Mouse (Mus musculus): ENCODE measurements at regions not wholly inside any gene's neighbourhood (a gene's known extent, or its start where the extent isn't known, plus 50 kb on each side); places are given as distances from the start of the nearest gene placed in this dataset.

- no peaks in the 10 kb centered on the region for H3K36me3 ChIP-seq
- WGBS = 81% methylated on average over 7 of the region's 7 CpGs
- 0 out of 2 replicates have a peak, but pooled peaks cover 3% of the 10 kb centered on the region for H3K4me1 ChIP-seq (replicated peaks)
- H3K27me3 ChIP-seq = no peaks in the 10 kb centered on the region
- H3K9ac ChIP-seq (replicated peaks) = no peak overlapping the region
- no peak overlapping the region for H3K27ac ChIP-seq
- H3K4me3 ChIP-seq (replicated peaks) = no peak overlapping the region
- no peaks in the 10 kb centered on the region for H3K9me3 ChIP-seq
- no peak for ATAC-seq (ENCODE audit: insufficient number of reproducible peaks, insufficient read depth, low FRiP score, low TSS enrichment, low read depth)
- H3K4me2 ChIP-seq = no peak overlapping the region
Measured at GRCm38 (mm10) chr10:120666202-120666860, 190.1 kb upstream of the Hmga2 start.

- Histone ChIP-seq H3K36me3 (no peaks in the 10 kb centered on the region), H3K4me3 (replicated peaks) (no peak overlapping the region), H3K9ac (replicated peaks) (no peak overlapping the region), H3K27me3 (no peaks in the 10 kb centered on the region), H3K4me1 (replicated peaks) (peaks cover 8% of the 10 kb centered on the region), H3K27ac (no peak overlapping the region), H3K9me3 (no peaks in the 10 kb centered on the region), H3K4me2 (no peak overlapping the region)
- WGBS = 61% methylated on average over 5 of the region's 5 CpGs
- ATAC-seq (ENCODE audit: insufficient number of reproducible peaks, insufficient read depth, low FRiP score, low TSS enrichment, low read depth) = no peak
Measured at GRCm38 (mm10) chr10:120665670-120666069, 189.4 kb upstream of the Hmga2 start.

DNA sequence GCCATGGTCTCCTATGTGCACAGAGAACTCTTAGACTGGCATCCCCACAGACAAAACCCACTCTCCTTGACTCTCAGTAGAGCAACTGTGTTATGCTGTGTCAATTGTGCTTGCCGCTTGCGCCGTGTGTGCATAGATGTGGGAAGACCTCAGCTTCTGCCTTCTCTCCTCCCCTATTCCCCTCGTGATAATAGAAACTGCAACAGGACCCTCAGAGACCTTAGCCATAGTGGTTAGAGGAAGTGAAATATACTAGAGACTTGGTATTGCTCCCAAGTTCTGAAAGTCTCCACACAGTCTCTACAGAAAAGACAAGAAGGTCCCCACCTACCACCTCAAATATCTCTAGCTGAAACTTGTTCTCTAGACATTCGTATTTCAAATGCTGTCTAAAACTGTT, 188.2 kb upstream of the Hmga2 start:
- H3K36me3 ChIP-seq = no peaks in the 10 kb centered on the region
- no peak overlapping the region for H3K9ac ChIP-seq (replicated peaks)
- no peak overlapping the region for H3K27ac ChIP-seq
- H3K4me1 ChIP-seq (replicated peaks) = peaks cover 19% of the 10 kb centered on the region
- H3K9me3 ChIP-seq = no peaks in the 10 kb centered on the region
- H3K4me2 ChIP-seq = no peak overlapping the region
- WGBS = 86% methylated on average over 5 of the region's 5 CpGs
- no peaks in the 10 kb centered on the region for H3K27me3 ChIP-seq
- H3K4me3 ChIP-seq (replicated peaks) = no peak overlapping the region
- ATAC-seq (ENCODE audit: insufficient number of reproducible peaks, insufficient read depth, low FRiP score, low TSS enrichment, low read depth) = no peak

DNA sequence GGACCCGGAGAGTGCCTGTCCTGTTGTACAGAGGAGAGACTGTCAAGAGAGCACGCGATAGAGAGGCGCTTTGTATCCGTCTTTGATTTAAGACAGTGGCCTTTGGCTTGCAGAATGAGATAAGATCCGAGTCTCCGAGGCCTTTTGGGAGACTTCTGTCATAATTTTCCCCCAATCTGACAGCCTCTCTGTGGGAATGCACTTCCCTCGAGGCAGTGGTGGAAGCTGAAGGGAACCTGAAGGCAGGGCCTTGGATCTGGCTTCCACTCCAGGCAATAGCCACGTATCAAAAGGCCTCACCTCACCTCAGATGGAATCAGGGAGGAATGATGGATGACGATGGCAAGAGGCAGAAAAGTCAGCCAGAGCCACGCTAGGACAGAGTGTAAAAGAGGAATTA, 187.1 kb upstream of the Hmga2 start:
- Histone ChIP-seq H3K4me1 (replicated peaks) (peaks cover 19% of the 10 kb centered on the region), H3K4me2 (no peak overlapping the region), H3K27ac (no peak overlapping the region), H3K9me3 (no peaks in the 10 kb centered on the region), H3K36me3 (no peaks in the 10 kb centered on the region), H3K9ac (replicated peaks) (no peak overlapping the region), H3K4me3 (replicated peaks) (no peak overlapping the region), H3K27me3 (no peaks in the 10 kb centered on the region)
- whole genome bisulfite sequencing = 27% methylated on average over 11 of the region's 11 CpGs
- no peak for ATAC-seq (ENCODE audit: insufficient number of reproducible peaks, insufficient read depth, low FRiP score, low TSS enrichment, low read depth)

- Histone ChIP-seq H3K4me3 (replicated peaks) (no peak overlapping the region), H3K9ac (replicated peaks) (no peak overlapping the region), H3K4me2 (peak overlapping the region; percentile 10; the same call in 1 of the 2 replicates), H3K27ac (peak overlapping the region; percentile 53; the same call in 1 of the 2 replicates), H3K27me3 (no peaks in the 10 kb centered on the region), H3K36me3 (no peaks in the 10 kb centered on the region), H3K4me1 (replicated peaks) (peaks cover 19% of the 10 kb centered on the region), H3K9me3 (no peaks in the 10 kb centered on the region)
- ATAC-seq (ENCODE audit: insufficient number of reproducible peaks, insufficient read depth, low FRiP score, low TSS enrichment, low read depth) = no peak
- WGBS = 21% methylated on average over 6 of the region's 6 CpGs
Measured at GRCm38 (mm10) chr10:120660503-120660902, 184.2 kb upstream of the Hmga2 start.

DNA sequence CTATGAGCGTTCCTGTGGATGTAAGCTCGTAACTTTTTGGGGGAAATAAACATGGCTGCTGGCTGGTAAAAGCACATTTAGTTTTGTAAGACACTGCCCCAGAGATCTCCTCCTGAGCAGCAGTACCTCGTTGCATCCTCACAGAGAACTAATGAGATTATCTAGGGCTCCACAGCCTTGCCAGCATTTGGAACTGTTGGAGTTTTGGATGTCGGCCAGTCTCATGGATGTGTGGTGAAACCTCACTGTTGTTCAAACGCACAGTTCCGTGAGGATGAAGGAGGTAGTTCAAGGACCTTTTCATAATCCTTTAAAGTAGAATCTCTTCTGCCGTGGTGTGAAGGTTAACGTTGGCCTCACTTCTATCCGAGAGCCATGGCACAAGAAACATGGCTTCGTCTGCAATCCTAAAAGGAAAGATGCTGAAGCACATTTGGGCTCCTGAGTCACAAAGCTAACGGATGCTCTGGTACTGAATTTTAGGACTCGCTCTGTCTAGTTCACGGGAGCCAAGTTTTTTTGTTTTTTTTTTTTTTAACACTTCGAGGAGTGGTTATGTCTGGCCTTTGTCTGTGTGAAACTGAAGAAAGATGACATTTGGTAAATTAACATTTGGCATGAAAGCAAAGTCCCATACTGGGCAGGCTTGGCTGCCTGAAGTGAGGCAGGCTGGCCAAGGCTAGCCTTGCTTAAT, 179.1 kb upstream of the Hmga2 start:
- no peak overlapping the region for H3K9ac ChIP-seq (replicated peaks)
- no peak overlapping the region for H3K4me2 ChIP-seq
- 84% methylated on average over 14 of the region's 14 CpGs for WGBS
- no peaks in the 10 kb centered on the region for H3K27me3 ChIP-seq
- no peaks in the 10 kb centered on the region for H3K36me3 ChIP-seq
- H3K4me1 ChIP-seq (replicated peaks) = peaks cover 8% of the 10 kb centered on the region
- ATAC-seq (ENCODE audit: insufficient number of reproducible peaks, insufficient read depth, low FRiP score, low TSS enrichment, low read depth) = no peak
- H3K27ac ChIP-seq = no peak overlapping the region
- 0 out of 2 replicates have a peak, but pooled peaks cover under 1% of the 10 kb centered on the region for H3K9me3 ChIP-seq
- H3K4me3 ChIP-seq (replicated peaks) = no peak overlapping the region

DNA sequence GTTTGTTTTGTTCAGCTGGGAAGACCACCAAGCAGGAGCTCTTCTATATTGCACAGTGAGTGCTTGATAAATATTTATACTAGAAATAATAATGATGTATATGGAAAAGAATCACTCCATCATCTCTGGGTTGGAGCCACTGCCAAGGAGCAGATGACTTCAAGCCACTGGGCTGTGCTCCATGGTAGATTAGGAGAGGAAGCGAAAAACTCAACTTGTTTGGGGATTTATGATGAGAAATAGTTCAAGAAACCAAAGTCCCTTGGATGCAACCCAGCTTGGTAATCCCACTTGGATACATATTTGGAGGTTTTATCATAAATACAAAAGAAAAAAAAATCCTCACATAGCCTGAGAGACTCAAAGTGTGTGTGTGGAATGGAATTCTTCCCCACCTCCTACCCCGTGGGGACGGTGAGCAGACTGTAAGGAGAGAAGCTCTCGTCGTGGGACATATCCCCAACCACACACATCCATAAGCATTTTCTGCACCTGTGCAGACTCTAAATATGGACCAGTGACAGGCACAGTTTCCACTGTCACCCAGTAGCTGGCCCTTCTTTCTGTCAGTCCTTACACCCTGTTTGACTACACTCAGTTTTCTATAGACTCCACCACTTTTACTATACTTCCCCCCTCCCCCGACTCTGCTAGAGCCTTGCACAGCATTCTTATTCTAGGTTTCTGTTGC, 176.4 kb upstream of the Hmga2 start:
- peaks cover 4% of the 10 kb centered on the region; the same call in 1 of the 2 replicates for H3K9me3 ChIP-seq
- WGBS = 86% methylated on average over 6 of the region's 6 CpGs
- H3K4me2 ChIP-seq = no peak overlapping the region
- H3K36me3 ChIP-seq = no peaks in the 10 kb centered on the region
- no peak overlapping the region for H3K27ac ChIP-seq
- peaks cover 17% of the 10 kb centered on the region for H3K4me1 ChIP-seq (replicated peaks)
- no peak for ATAC-seq (ENCODE audit: insufficient number of reproducible peaks, insufficient read depth, low FRiP score, low TSS enrichment, low read depth)
- no peak overlapping the region for H3K4me3 ChIP-seq (replicated peaks)
- no peak overlapping the region for H3K9ac ChIP-seq (replicated peaks)
- no peaks in the 10 kb centered on the region for H3K27me3 ChIP-seq

DNA sequence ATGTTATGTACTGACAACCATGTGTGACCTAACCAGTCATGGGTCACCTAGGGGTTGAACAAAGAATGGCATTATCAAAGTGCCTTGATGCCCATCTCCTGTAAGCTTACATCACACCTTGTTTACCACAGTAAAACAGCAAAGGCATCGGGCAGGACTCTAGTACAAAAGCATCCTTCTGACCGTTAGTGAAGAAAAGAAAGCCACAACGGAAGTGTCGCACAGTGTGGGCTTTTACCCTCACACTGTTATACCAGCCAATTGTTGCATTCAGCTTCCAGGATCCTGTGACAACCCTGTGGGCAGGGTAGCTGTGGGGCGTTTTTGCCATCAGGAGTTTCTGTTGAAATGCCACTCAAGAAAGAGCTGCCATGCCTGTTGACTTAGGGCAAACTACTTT, 175.6 kb upstream of the Hmga2 start:
- 90% methylated on average over 5 of the region's 5 CpGs for WGBS
- H3K36me3 ChIP-seq = no peaks in the 10 kb centered on the region
- H3K4me2 ChIP-seq = no peak overlapping the region
- no peaks in the 10 kb centered on the region for H3K27me3 ChIP-seq
- H3K27ac ChIP-seq = no peak overlapping the region
- H3K4me1 ChIP-seq (replicated peaks) = peaks cover 25% of the 10 kb centered on the region
- no peak overlapping the region for H3K4me3 ChIP-seq (replicated peaks)
- H3K9ac ChIP-seq (replicated peaks) = no peak overlapping the region
- H3K9me3 ChIP-seq = peaks cover 4% of the 10 kb centered on the region; the same call in 1 of the 2 replicates
- ATAC-seq (ENCODE audit: insufficient number of reproducible peaks, insufficient read depth, low FRiP score, low TSS enrichment, low read depth) = no peak

- H3K4me2 ChIP-seq = no peak overlapping the region
- no peak for ATAC-seq (ENCODE audit: insufficient number of reproducible peaks, insufficient read depth, low FRiP score, low TSS enrichment, low read depth)
- WGBS = 95% methylated on average over 9 of the region's 9 CpGs
- no peaks in the 10 kb centered on the region for H3K36me3 ChIP-seq
- no peak overlapping the region for H3K27ac ChIP-seq
- H3K27me3 ChIP-seq = no peaks in the 10 kb centered on the region
- peaks cover 4% of the 10 kb centered on the region; the same call in 1 of the 2 replicates for H3K9me3 ChIP-seq
- H3K4me1 ChIP-seq (replicated peaks) = peaks cover 33% of the 10 kb centered on the region
- no peak overlapping the region for H3K9ac ChIP-seq (replicated peaks)
- H3K4me3 ChIP-seq (replicated peaks) = no peak overlapping the region
Measured at GRCm38 (mm10) chr10:120650336-120650735, 174.1 kb upstream of the Hmga2 start.

GRCm38 (mm10) chr10:120648741-120649140, 172.5 kb upstream of the Hmga2 start:
- no peak for ATAC-seq (ENCODE audit: insufficient number of reproducible peaks, insufficient read depth, low FRiP score, low TSS enrichment, low read depth)
- Histone ChIP-seq H3K4me3 (replicated peaks) (no peak overlapping the region), H3K27me3 (no peaks in the 10 kb centered on the region), H3K27ac (peak overlapping the region; percentile 9; the same call in 1 of the 2 replicates), H3K4me1 (replicated peaks) (peaks cover 33% of the 10 kb centered on the region), H3K4me2 (no peak overlapping the region), H3K9ac (replicated peaks) (no peak overlapping the region), H3K36me3 (no peaks in the 10 kb centered on the region), H3K9me3 (peaks cover 4% of the 10 kb centered on the region; the same call in 1 of the 2 replicates)
- 57% methylated on average over 3 of the region's 3 CpGs for WGBS

DNA sequence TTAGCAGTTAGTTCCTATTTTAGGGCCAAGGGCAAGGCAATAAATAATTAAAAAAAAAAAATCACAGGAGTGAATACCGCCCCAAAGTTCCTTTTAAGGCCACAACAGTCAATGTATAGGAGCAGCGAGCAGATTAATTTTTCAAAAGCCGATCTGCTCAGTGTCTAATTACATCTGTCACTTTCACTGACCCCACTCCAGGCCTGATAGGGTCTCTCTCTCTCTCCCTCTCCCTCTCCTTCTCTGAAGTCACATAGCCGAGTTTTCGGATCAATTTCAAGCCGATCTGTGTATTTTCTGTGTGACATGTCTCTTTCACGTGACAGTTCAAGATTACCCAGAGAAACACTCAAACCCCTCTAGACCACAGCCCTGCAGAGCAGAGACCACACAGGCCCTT, 171.8 kb upstream of the Hmga2 start:
- H3K27me3 ChIP-seq = 0 out of 2 replicates have a peak, but pooled peaks cover 2% of the 10 kb centered on the region
- H3K36me3 ChIP-seq = no peaks in the 10 kb centered on the region
- no peak for ATAC-seq (ENCODE audit: insufficient number of reproducible peaks, insufficient read depth, low FRiP score, low TSS enrichment, low read depth)
- peak overlapping the region; percentile 9; the same call in 1 of the 2 replicates for H3K27ac ChIP-seq
- H3K9ac ChIP-seq (replicated peaks) = no peak overlapping the region
- H3K4me1 ChIP-seq (replicated peaks) = peaks cover 33% of the 10 kb centered on the region
- H3K4me2 ChIP-seq = no peak overlapping the region
- peaks cover 4% of the 10 kb centered on the region; the same call in 1 of the 2 replicates for H3K9me3 ChIP-seq
- 48% methylated on average over 7 of the region's 7 CpGs for WGBS
- H3K4me3 ChIP-seq (replicated peaks) = no peak overlapping the region

Measured in limb, embryonic 12.5 days (tissue).